Mouse (Mus musculus) limb, embryonic 10.5 days (tissue): Measurements from ENCODE around the gene Foxp1. TPM values are rescaled to one million over a fixed set of nuclear protein-coding genes. Genes with fewer than 3 reads are reported as not detected.

ENCODE experiments used
- DNase-seq: peaks from one replicate; pipeline ENCODE4 v3.0.0-alpha.2; 2017; ENCODE audit warnings: low spot score
- H3K27ac ChIP-seq: fragments of 300-500 bp; sonication (generic); 2 replicates; pipeline ENCODE4 v1.5.1; 2016; ENCODE audit warnings: mild to moderate bottlenecking
- H3K27me3 ChIP-seq: fragments of 300-500 bp; sonication (generic); 2 replicates; pipeline ENCODE4 v1.6.1; 2016; ENCODE audit warnings: low read depth, mild to moderate bottlenecking; ENCODE audit not compliant: poor library complexity, severe bottlenecking
- H3K36me3 ChIP-seq: fragments of 300-500 bp; sonication (generic); 2 replicates; pipeline ENCODE4 v1.6.1; 2016; ENCODE audit warnings: mild to moderate bottlenecking, moderate library complexity
- H3K4me1 ChIP-seq: fragments of 300-500 bp; sonication (generic); 2 replicates; pipeline ENCODE4 v1.6.1; 2016
- H3K4me3 ChIP-seq: fragments of 300-500 bp; sonication (generic); 2 replicates; pipeline ENCODE4 v1.5.1; 2016; ENCODE audit warnings: mild to moderate bottlenecking, moderate library complexity
- H3K9me3 ChIP-seq: fragments of 300-500 bp; sonication (generic); replicated peaks from 2 replicates; pipeline ENCODE4 v1.6.1; 2016; ENCODE audit warnings: mild to moderate bottlenecking
- WGBS: fragments of 180-500 bp; shearing (Covaris S2); methylation state at CpG from one replicate; pipeline ENCODE4 v1.1.7; 2016; 5-methylcytosine and 5-hydroxymethylcytosine counted together
- polyA plus RNA-seq: library from polyadenylated mRNA; unstranded; fragments of >200 nt; fragmentation: Nextera tagmentation; extraction: Ambion mirVana; gene quantifications from 2 replicates; pipeline ENCODE4 v1.2.1, GENCODE M21; 2016

Foxp1 gene
- polyA plus RNA-seq, 1 experiment from 2014 or later = 47.3 TPM

GRCm38 (mm10) chr6:99252816-99253215 lies 269.7 kb downstream of the Foxp1 start:
- no peaks in the 10 kb centered on the region for H3K27me3 ChIP-seq
- no peaks in the 10 kb centered on the region for H3K36me3 ChIP-seq
- no peaks in the 10 kb centered on the region for H3K9me3 ChIP-seq
- H3K4me3 ChIP-seq = no peak overlapping the region
- no peak for DNase-seq
- WGBS = 79% methylated on average over 5 of the region's 5 CpGs
- no peaks in the 10 kb centered on the region for H3K4me1 ChIP-seq
- H3K27ac ChIP-seq = no peak overlapping the region

DNA sequence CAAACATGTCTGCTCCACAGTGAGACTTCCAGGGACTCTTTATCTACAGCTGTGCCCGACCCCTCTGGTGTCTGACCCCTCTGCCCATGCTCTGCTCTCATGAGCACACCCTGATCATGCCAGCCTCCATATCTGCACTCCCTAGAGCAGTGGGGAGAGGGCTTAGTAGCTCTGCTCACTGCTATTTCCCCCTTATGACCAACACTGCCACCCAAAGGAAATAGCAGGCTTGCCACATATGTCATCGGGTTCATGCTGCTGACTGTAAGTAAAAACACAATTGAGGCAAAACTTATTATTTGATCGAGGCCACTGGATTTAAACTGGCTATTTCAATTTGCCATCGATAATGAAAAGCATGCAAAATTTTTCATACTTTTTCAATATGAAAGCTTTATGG lies 270.6 kb downstream of the Foxp1 start:
- H3K36me3 ChIP-seq = no peaks in the 10 kb centered on the region
- no peaks in the 10 kb centered on the region for H3K27me3 ChIP-seq
- DNase-seq = no peak
- H3K4me3 ChIP-seq = no peak overlapping the region
- no peak overlapping the region for H3K27ac ChIP-seq
- WGBS = 88% methylated on average over 4 of the region's 4 CpGs
- no peaks in the 10 kb centered on the region for H3K4me1 ChIP-seq
- no peaks in the 10 kb centered on the region for H3K9me3 ChIP-seq

DNA sequence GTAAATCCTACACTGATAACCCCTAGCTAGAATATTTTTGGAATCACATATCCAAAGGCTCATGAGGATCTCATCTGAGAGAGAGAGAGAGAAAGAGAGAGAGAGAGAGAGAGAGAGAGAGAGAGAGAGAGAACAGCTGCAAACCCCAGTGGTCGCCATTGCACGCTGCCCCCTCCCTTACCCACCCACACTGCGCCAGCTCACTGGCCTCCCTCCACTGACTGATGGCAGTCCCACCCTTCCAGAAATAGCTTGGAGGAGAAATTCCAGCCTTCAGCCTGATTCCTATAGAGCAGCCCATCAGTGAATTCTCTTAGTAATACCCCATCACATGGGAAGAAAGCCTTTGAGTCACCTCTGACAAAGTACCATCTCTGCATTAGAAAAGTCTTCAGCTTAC lies 271.3 kb downstream of the Foxp1 start:
- no peaks in the 10 kb centered on the region for H3K36me3 ChIP-seq
- H3K27ac ChIP-seq = no peak overlapping the region
- H3K4me3 ChIP-seq = no peak overlapping the region
- no peaks in the 10 kb centered on the region for H3K9me3 ChIP-seq
- WGBS = 91% methylated on average over 3 of the region's 3 CpGs
- no peak for DNase-seq
- H3K4me1 ChIP-seq = no peaks in the 10 kb centered on the region
- H3K27me3 ChIP-seq = no peaks in the 10 kb centered on the region

GRCm38 (mm10) chr6:99249496-99250030 lies 273.0 kb downstream of the Foxp1 start:
- Histone ChIP-seq H3K9me3 (no peaks in the 10 kb centered on the region), H3K4me1 (no peaks in the 10 kb centered on the region), H3K36me3 (no peaks in the 10 kb centered on the region), H3K4me3 (no peak overlapping the region), H3K27me3 (no peaks in the 10 kb centered on the region), H3K27ac (no peak overlapping the region)
- 89% methylated on average over 5 of the region's 5 CpGs for WGBS
- DNase-seq = no peak

GRCm38 (mm10) chr6:99248396-99248795 lies 274.1 kb downstream of the Foxp1 start:
- DNase-seq = no peak
- Histone ChIP-seq H3K27me3 (no peaks in the 10 kb centered on the region), H3K27ac (no peak overlapping the region), H3K9me3 (no peaks in the 10 kb centered on the region), H3K4me1 (no peaks in the 10 kb centered on the region), H3K36me3 (no peaks in the 10 kb centered on the region), H3K4me3 (no peak overlapping the region)
- WGBS = 69% methylated on average over 8 of the region's 8 CpGs

- 94% methylated on average over 10 of the region's 10 CpGs for WGBS
- Histone ChIP-seq H3K9me3 (no peaks in the 10 kb centered on the region), H3K36me3 (no peaks in the 10 kb centered on the region), H3K27me3 (peaks cover 11% of the 10 kb centered on the region; the same call in 1 of the 2 replicates), H3K27ac (no peak overlapping the region), H3K4me1 (no peaks in the 10 kb centered on the region), H3K4me3 (no peak overlapping the region)
- DNase-seq = no peak
Measured at GRCm38 (mm10) chr6:99241625-99242395, 280.7 kb downstream of the Foxp1 start.

DNA sequence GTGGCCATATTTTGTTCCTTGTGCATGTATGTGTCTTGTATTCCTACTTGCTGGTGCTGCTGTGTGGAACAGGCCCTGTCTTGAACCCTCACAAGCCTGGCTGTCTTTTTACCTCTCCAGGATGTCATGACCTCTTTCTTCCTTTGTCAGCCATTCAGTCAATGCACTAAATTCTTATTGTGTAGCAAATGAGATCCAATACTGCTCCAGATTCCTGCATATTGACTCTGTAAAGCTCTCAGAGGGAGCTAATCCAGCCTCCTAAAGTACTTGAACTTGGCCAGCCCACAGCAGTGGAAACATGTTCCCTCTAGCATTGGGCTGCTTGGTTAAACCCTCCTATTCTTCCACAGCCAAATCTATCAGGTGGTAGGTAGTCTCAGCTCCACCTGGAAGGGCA lies 281.8 kb downstream of the Foxp1 start:
- Histone ChIP-seq H3K36me3 (no peaks in the 10 kb centered on the region), H3K27me3 (peaks cover 13% of the 10 kb centered on the region; the same call in 1 of the 2 replicates), H3K27ac (no peak overlapping the region), H3K4me3 (no peak overlapping the region), H3K4me1 (no peaks in the 10 kb centered on the region), H3K9me3 (no peaks in the 10 kb centered on the region)
- DNase-seq = no peak

DNA sequence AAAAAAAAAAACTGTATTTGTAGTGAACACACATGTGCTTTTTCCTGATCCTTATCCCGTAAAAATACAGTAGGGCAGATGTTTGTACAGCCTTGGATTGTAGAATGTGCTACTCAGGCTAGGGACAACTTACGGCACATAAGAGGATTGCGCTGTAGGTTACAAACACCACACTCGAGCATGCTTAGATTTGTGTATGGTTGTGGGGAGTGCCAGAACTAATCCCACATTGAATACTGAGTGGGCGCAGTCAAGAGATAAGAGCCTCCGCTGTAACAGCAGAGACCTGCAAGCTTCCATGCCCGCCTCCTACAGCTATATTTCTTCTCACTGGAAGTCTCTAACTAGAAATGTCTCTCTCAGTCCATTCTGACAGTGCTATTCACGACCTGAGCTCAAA lies 286.9 kb downstream of the Foxp1 start:
- no peak overlapping the region for H3K4me3 ChIP-seq
- no peaks in the 10 kb centered on the region for H3K9me3 ChIP-seq
- H3K27ac ChIP-seq = no peak overlapping the region
- H3K27me3 ChIP-seq = peaks cover 35% of the 10 kb centered on the region; the same call in 1 of the 2 replicates
- H3K36me3 ChIP-seq = no peaks in the 10 kb centered on the region
- DNase-seq = no peak
- whole genome bisulfite sequencing = 87% methylated on average over 8 of the region's 8 CpGs
- peaks cover 23% of the 10 kb centered on the region for H3K4me1 ChIP-seq

DNA sequence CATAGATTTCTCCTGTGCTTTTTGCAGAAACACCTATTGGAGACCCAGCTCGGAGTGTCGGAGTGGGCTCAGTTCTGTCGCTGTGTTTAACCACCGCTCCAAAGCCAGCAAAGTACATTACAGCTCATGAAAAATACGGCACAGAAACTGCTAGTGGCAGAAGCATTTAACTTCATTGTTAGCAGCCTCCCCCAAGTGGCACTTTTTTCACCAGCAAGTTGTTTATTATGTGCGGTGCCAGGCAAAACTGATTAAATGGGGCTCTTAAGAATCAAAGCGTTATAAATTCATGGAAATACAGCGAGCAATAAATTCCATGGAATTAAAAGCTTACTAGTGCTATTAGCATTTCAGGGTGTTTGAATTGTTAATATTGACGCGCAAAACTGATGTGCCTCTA lies 289.1 kb downstream of the Foxp1 start:
- Histone ChIP-seq H3K4me1 (peaks cover 23% of the 10 kb centered on the region), H3K9me3 (no peaks in the 10 kb centered on the region), H3K4me3 (no peak overlapping the region), H3K27ac (no peak overlapping the region), H3K36me3 (no peaks in the 10 kb centered on the region), H3K27me3 (peaks cover 40% of the 10 kb centered on the region; the same call in 1 of the 2 replicates)
- WGBS = 69% methylated on average over 10 of the region's 10 CpGs
- no peak for DNase-seq

DNA sequence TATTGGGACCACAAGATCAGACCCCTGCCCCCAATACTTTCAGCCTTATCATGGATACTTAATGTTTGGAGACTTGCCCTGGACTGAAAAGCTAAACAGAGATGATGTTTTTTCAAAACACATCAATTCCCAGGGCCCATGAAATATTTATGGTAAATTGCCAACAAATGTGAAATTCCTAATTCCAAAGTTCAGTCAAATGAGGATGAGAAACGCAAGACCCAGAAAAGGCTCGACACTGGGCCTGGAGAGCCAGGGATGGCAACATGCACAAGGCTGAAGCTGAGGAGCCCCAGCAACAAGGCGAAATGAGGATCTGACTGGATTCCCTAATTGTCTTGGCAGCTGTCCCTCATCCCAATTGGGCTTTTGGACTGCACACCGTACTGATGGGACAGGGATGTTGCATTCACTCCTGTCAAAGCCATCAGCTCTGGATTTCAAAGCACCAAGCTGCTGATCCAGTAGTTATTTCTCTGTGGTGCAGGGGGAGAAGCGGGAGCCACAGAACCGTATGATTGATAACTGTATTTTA lies 294.1 kb downstream of the Foxp1 start:
- no peaks in the 10 kb centered on the region for H3K9me3 ChIP-seq
- 92% methylated on average over 6 of the region's 6 CpGs for WGBS
- H3K4me1 ChIP-seq = peaks cover 17% of the 10 kb centered on the region
- no peak overlapping the region for H3K27ac ChIP-seq
- H3K36me3 ChIP-seq = no peaks in the 10 kb centered on the region
- DNase-seq = no peak
- peaks cover 17% of the 10 kb centered on the region; the same call in 1 of the 2 replicates for H3K27me3 ChIP-seq
- no peak overlapping the region for H3K4me3 ChIP-seq

DNA sequence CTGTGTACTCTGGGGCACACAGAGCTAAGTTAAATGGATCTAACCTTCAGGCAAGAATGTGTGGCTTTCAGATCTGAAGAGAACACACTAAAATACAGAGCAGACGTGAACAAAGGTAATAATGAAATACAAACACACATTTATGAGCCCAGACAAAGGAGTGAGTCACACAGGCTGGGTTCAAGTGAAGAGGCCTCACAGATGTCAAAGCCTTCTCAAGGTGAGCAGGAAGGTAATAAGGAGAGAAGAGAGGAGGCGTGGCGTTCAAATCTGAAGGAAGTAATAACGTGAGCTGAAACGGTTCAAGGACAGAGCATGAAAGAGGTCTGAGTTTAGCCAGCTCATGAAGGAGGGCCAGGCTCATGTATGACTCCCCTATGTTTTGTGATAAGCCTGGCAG lies 301.4 kb downstream of the Foxp1 start:
- WGBS = 92% methylated on average over 5 of the region's 5 CpGs

DNA sequence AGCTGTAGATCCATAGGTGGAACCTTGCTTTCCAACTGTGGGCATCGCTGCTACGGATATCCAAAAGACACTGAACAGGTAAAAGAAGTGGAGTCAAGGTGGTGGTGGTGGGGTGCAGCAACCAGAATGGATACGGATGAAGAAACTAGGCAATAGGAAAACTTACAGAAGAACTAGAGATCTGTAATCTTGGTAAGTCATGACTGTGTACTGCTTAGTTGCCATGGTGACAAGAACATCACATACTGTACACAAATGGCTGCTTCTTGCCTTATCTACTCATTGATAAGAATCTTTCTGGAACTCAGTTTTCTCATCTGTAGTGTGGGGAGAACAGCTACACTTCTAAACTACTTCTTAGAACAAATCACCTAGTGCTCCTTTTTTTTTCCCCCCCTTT lies 302.0 kb downstream of the Foxp1 start:
- WGBS = 97% methylated on average over 3 of the region's 3 CpGs
- no peak overlapping the region for H3K27ac ChIP-seq
- H3K4me3 ChIP-seq = no peak overlapping the region
- no peaks in the 10 kb centered on the region for H3K9me3 ChIP-seq
- no peaks in the 10 kb centered on the region for H3K36me3 ChIP-seq
- no peaks in the 10 kb centered on the region for H3K27me3 ChIP-seq
- DNase-seq = no peak
- no peaks in the 10 kb centered on the region for H3K4me1 ChIP-seq

More for the DNA sequence above, 301.4 kb downstream of the Foxp1 start:
- H3K36me3 ChIP-seq = no peaks in the 10 kb centered on the region
- no peaks in the 10 kb centered on the region for H3K4me1 ChIP-seq
- DNase-seq = no peak
- H3K9me3 ChIP-seq = no peaks in the 10 kb centered on the region
- no peaks in the 10 kb centered on the region for H3K27me3 ChIP-seq
- H3K4me3 ChIP-seq = no peak overlapping the region
- no peak overlapping the region for H3K27ac ChIP-seq

DNA sequence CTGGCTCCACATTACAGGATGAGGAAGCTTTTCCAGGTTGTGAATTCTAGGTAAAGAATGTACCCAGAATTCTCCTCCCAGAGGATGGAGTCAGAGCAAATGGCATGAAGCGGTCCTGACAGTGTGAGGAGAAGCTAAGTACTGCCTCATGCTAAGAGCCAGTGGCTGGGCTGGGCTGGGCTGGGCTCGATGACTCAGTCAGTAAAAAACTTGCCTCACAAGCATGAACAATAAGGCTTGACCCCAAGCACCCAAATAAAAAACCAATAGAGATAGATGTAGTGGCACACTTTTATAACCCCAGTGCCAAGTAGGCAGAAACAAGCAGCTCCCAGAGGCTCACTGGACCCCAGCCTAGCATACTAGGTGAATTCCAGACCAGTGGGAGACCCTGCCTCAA lies 304.7 kb downstream of the Foxp1 start:
- no peaks in the 10 kb centered on the region for H3K9me3 ChIP-seq
- no peaks in the 10 kb centered on the region for H3K36me3 ChIP-seq
- no peak overlapping the region for H3K4me3 ChIP-seq
- H3K27ac ChIP-seq = no peak overlapping the region
- no peak for DNase-seq
- WGBS = 79% methylated on average over 2 of the region's 2 CpGs
- no peaks in the 10 kb centered on the region for H3K27me3 ChIP-seq
- H3K4me1 ChIP-seq = no peaks in the 10 kb centered on the region
